Mouse (Mus musculus): Measurements from ENCODE around the gene Kcng3. TPM values are rescaled to one million over a fixed set of nuclear protein-coding genes. Genes with fewer than 3 reads are reported as not detected.

Gene Kcng3
- polyA plus RNA-seq, 1 experiment from 2014 or later: not detected

- Histone ChIP-seq H3K4me2 (ENCODE audit: low read depth, low read length) (no peak overlapping the region), H3K4me3 (ENCODE audit: low read depth, low read length) (no peak overlapping the region), H3K9ac (ENCODE audit: low read depth, low read length) (no peak overlapping the region), H3K36me3 (ENCODE audit: control insufficient read depth, insufficient read depth, low read length) (no peaks in the 10 kb centered on the region), H3K27me3 (replicated peaks; ENCODE audit: control insufficient read depth, insufficient read depth, low read length) (no peaks in the 10 kb centered on the region), H3K27ac (replicated peaks; ENCODE audit: low read depth, low read length) (no peak overlapping the region), H3K9me3 (ENCODE audit: control insufficient read depth, low read length) (no peaks in the 10 kb centered on the region), H3K4me1 (ENCODE audit: control insufficient read depth, insufficient read depth, low read length) (0 out of 2 replicates have a peak, but pooled peaks cover 3% of the 10 kb centered on the region)
- WGBS: 73% methylated on average over 9 of the region's 9 CpGs
- ATAC-seq (ENCODE audit: low read depth) (no peak), DNase-seq (ENCODE audit: low spot score) (no peak)
These were observed 93.6 kb downstream of the Kcng3 start for GRCm38 (mm10) chr17:83538141-83538540.

Other genes with a start within 250 kb of the Kcng3 start
- gene Cox7a2l, start 114.6 kb downstream of the Kcng3 start, polyA plus RNA-seq (2014; fragmentation: Nextera tagmentation; extraction: Ambion mirVana): 182 and 193 TPM in 2 replicates
- gene Mta3, start 74.3 kb upstream of the Kcng3 start, polyA plus RNA-seq (2014; fragmentation: Nextera tagmentation; extraction: Ambion mirVana): 30.8 and 34.1 TPM in 2 replicates
- 0.37 and 0.92 TPM in 2 replicates for gene Haao, start 216.1 kb upstream of the Kcng3 start, polyA plus RNA-seq (2014; fragmentation: Nextera tagmentation; extraction: Ambion mirVana)